ENCODE assay signal across 10 mouse cellular contexts in genomic region chr1:125458531-125458930, GRCm38 (mm10). TPM values are rescaled to one million over a fixed set of nuclear protein-coding genes. Genes with fewer than 3 reads are reported as not detected.
DNase-seq lines count a peak whose midpoint lies in the region; ATAC-seq lines count a peak whose summit lies in the region.
"Had no signal": no experiment of that assay in that cellular context is flagged by ENCODE, and none has a peak within 500 bp of the region (broad histone marks: within the 10 kb centered on the region; RNA-seq: fewer than 3 reads in every experiment).

No protein-coding gene starts in this region.

- no peak overlapping the region for H3K27ac ChIP-seq in forebrain, embryonic 14.5 days (ENCODE audit: low read depth, low read length)
- H3K27ac ChIP-seq: embryonic facial prominence, embryonic 15.5 days; left cerebral cortex, adult 2 months had no signal

- H3K4me3 ChIP-seq in forebrain, embryonic 14.5 days (ENCODE audit: low read depth, low read length): no peak overlapping the region
- H3K4me3 ChIP-seq: embryonic facial prominence, embryonic 15.5 days; left cerebral cortex, adult 2 months had no signal

- DNase-seq in frontal cortex, adult 2 months (ENCODE audit: extremely low spot score in 1 of 2, low spot score in 1 of 2): peak; percentile 14 to 59
- DNase-seq in frontal cortex, postnatal 25 days (ENCODE audit: low spot score in 2 of 2): no peak
- peak; percentile 26 to 28 for DNase-seq in left cerebral cortex, postnatal 36 days (ENCODE audit: low spot score in 2 of 2)
- no peak for DNase-seq in left cerebral cortex, postnatal 4 days
- peak; percentile 52 for DNase-seq in gastrocnemius, postnatal 25 days
- DNase-seq in telencephalon, adult 2 months (ENCODE audit: low read depth, low spot score): peak; percentile 42
- no peak for DNase-seq in ovary, adult 18-20 months (ENCODE audit: low spot score)
- DNase-seq in forebrain, embryonic 14.5 days (ENCODE audit: low spot score): no peak

- no peaks in the 10 kb centered on the region for H3K36me3 ChIP-seq in forebrain, embryonic 14.5 days (ENCODE audit: control insufficient read depth, insufficient read depth, low read length)
- H3K36me3 ChIP-seq: embryonic facial prominence, embryonic 15.5 days had no signal

- intact Hi-C loops in left cerebral cortex, postnatal 36 days (cut with DNase I): no loop called here
- intact Hi-C loops in left cerebral cortex, postnatal 4 days (cut with DNase I): no loop called here

- peaks cover 7% of the 10 kb centered on the region; the same call in 1 of the 2 replicates for H3K4me1 ChIP-seq in forebrain, embryonic 14.5 days (ENCODE audit: control insufficient read depth, insufficient read depth, low read length)
- H3K4me1 ChIP-seq: embryonic facial prominence, embryonic 15.5 days had no signal

- H3K9me3 ChIP-seq in forebrain, embryonic 14.5 days (replicated peaks; ENCODE audit: control insufficient read depth, low read length): no peaks in the 10 kb centered on the region
- H3K9me3 ChIP-seq: embryonic facial prominence, embryonic 15.5 days had no signal

- 89% methylated on average over 5 of the region's 5 CpGs for WGBS in forebrain, embryonic 14.5 days

- H3K27me3 ChIP-seq in forebrain, embryonic 14.5 days (replicated peaks; ENCODE audit: control insufficient read depth, insufficient read depth, low read length): no peaks in the 10 kb centered on the region
- H3K27me3 ChIP-seq: embryonic facial prominence, embryonic 15.5 days had no signal

- no peak overlapping the region for H3K9ac ChIP-seq in forebrain, embryonic 14.5 days (ENCODE audit: low read length)
- H3K9ac ChIP-seq: embryonic facial prominence, embryonic 15.5 days had no signal

- no peak for ATAC-seq in forebrain, embryonic 14.5 days

- no peak overlapping the region for H3K4me2 ChIP-seq in forebrain, embryonic 14.5 days (ENCODE audit: low read length)
- H3K4me2 ChIP-seq: embryonic facial prominence, embryonic 15.5 days had no signal

RNA-seq across cellular contexts. Expression of gene Actr3, which starts 23.0 kb away (rescaled TPM):
- 98.4 and 107 TPM in 2 replicates for polyA plus RNA-seq in frontal cortex, adult 2 months (2012; rRNA removed)
- total RNA-seq in left cerebral cortex, postnatal 36 days (2021): 100 to 1,000 TPM; 220 to 242 TPM
- total RNA-seq in left cerebral cortex, postnatal 4 days (2021): 100 to 1,000 TPM; 298 to 322 TPM
- 10 to 100 TPM; 34.5 to 38.6 TPM for total RNA-seq in gastrocnemius, postnatal 25 days (2021)
- polyA plus RNA-seq in forebrain, embryonic 14.5 days (2014; fragmentation: Nextera tagmentation; extraction: Ambion mirVana): 231 and 247 TPM in 2 replicates

Comparison
In these comparisons a context has a peak if more than half of its experiments do, and no peak if none do; other contexts are left out.
1. DNase-seq: peak in frontal cortex, adult 2 months (2 of 2), left cerebral cortex, postnatal 36 days (2 of 2), gastrocnemius, postnatal 25 days (single experiment) and telencephalon, adult 2 months (single experiment); none in frontal cortex, postnatal 25 days (0 of 2), left cerebral cortex, postnatal 4 days (single experiment), ovary, adult 18-20 months (single experiment) and forebrain, embryonic 14.5 days (single experiment).
2. RNA of gene Actr3, which starts 23.0 kb away (total RNA-seq): 298 to 322 TPM in left cerebral cortex, postnatal 4 days and 220 to 242 TPM in left cerebral cortex, postnatal 36 days; 34.5 to 38.6 TPM in gastrocnemius, postnatal 25 days; every median in the first group is over 4 times any median in the second.